Mouse (Mus musculus): Measurements from ENCODE around the gene Tmem92.
"Not testable (repeated sequence)": the region's sequence is repeated elsewhere in the genome, so short reads cannot be mapped to it uniquely, and the experiment has no call there.

Tmem92 gene

DNA sequence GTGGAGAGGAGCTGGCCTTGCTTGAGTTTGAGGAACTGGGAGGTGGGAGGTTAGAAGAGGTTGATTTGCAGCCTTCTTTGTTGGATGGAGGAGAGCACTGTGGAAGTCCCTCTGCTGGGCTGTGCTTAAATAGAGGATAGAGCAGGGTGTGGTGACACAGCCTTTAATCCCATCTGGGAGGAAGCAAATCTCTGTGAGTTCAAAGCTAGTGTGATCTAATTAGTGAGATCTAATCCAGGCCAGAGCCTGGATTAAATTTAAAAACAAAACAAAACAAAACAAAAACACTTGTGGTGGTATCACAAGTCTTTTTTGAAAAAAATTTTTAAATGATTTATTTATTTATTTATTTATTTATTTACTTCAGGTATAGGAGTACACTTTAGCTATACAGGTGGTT lies at the start of gene Tmem92:
TSS of gene Tmem92 (minus strand) at position 101 of the 400 bp plus-strand sequence.
- DNase-seq (ENCODE audit: low read depth, low spot score), result no peak

DNA sequence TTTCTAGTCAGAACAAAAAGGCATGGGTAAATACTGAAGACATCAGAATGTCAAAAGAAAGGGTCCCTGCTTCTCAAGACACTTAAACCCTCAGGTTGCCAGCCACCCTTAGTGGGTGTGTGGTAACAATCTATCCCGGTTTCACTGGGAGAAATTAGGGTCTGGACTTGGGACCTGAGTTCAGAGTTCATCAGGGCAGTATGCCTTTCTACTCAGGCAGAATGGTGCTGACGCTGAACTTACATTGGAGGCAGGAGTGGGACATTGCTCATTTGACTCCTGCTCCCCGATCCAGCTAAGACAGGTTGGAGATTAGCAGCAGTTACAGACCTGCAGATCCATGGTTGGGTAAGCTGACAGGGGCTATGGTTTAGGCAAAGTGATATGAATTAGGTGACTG lies 46.5 kb upstream of the Tmem92 start:
- DNase-seq (ENCODE audit: low read depth, low spot score), result no peak

GRCm38 (mm10) chr11:94819427-94819826 lies 36.9 kb upstream of the Tmem92 start:
- peak; percentile 71 for DNase-seq (ENCODE audit: low read depth, low spot score)

GRCm38 (mm10) chr11:94818946-94819345 lies 36.4 kb upstream of the Tmem92 start:
- peak; percentile 46 for DNase-seq (ENCODE audit: low read depth, low spot score)

- DNase-seq (ENCODE audit: low read depth, low spot score), result not testable (repeated sequence)
These were observed 29.0 kb upstream of the Tmem92 start for GRCm38 (mm10) chr11:94811537-94811936.

DNA sequence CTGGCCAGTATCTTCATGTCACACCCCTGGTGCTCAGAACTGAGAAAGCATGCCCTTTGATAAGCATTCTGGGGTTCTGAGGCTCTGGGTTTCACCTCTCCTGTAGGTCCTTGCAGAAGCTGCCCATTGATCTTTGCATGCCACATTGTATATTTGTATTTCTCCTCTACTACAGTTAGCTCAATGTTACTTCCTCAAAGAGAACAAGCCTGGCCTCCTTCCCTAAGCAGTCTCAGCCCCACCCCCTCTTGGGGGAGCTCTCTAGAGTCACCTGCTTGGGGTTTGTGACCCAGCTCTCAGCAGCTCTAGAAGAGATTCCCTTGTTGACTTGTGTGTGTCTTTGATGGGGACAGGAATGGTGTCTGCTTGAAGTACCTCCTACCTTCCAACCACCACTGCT lies 9.2 kb upstream of the Tmem92 start:
- DNase-seq (ENCODE audit: low read depth, low spot score), result no peak

- DNase-seq (ENCODE audit: low read depth, low spot score), result peak; percentile 81
These were observed 2.7 kb upstream of the Tmem92 start for GRCm38 (mm10) chr11:94785247-94785646.

- DNase-seq (ENCODE audit: low read depth, low spot score), result no peak
These were observed 7.5 kb downstream of the Tmem92 start for GRCm38 (mm10) chr11:94774887-94775497.

DNA sequence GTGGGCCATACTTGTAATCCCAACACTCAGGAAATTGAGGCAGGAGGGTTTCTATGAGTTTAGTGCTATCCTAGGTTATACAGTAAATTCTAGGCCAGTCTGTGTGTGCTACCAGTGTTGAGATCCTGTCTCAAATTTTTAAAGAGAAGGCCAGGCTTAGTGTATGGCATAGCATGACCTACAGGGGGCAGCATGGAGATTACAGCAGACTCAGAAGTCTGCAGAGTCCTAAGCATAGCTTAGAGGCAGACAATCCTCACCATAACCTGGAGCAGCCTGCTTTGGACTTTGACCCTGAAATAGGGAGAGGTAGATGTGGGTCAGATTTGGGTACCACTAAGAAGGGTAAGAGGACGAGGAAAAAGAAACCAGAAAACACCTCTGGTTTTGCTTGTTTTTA lies 8.7 kb downstream of the Tmem92 start:
- DNase-seq (ENCODE audit: low read depth, low spot score), result peak; percentile 56

DNA sequence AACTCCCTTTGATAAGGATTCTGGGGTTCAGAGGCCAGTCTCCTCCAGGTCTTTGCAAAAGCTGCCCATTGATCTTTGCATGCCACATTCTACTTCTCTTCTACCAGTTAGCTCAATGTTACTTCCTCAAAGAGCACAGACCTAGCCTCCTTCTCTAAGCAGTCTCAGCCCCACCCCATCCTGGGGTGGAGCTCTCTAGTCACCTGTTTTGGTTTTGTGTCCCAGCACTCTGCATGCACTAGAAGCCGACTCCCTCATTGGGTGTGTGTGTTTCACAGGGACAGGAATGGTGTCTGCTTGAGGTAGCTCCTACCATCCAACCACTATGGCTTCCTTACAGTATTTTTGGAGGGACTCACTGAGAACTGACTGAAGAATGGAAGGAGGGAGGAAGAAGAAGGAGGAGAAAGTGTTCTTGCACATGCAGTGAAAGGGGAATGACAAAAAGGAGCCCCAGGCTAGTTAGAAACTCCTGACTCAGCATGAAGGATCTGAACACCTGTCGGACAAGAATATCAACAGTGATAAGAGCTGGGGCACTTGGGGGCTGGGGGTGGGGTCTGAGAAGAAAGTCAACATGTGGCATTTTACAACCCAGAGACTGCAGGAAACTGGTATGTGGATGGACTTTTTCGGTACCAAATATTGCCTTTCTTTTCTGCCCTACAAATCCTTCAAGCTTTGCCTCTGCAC lies 10.0 kb downstream of the Tmem92 start:
- no peak for DNase-seq (ENCODE audit: low read depth, low spot score)

DNA sequence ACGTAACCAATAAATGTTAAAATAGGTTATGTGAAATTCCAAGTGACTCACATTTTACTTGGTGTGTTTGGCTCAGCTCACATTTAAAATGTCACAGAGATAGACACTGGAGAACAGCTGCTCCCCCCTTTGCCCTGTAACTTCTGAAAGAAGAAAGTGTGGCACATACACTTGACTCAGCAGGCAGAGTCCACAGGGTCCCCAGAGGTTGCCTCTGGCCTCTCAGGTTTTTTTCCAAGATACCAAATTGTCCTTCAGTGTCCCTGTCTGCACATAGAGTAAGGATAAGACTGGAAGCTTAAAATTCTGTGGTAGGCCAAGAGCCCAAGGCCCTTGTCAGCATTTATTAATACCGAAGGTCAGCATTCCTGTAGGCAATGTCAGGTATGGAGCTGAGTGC lies 15.3 kb downstream of the Tmem92 start:
- no peak for DNase-seq (ENCODE audit: low read depth, low spot score)

DNA sequence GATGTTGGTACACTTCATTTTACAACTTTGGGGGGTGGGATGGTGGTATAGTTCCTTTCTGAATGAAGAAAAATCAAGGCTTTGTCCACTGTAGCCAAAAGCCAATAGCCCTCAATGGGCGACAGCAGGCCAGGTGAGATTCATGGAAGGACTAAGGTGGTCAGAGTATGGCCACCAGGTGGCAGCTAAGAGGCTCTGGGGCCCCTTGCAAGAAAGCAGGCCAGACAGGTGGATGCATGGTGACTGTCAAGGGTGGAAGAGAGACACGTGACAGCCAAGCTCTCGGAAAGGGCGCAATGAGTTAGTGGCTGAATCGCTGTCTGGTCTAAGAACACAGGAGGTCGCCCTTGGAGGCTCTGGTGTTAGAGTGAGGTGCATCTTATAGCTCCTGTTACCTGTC lies 19.7 kb downstream of the Tmem92 start:
- DNase-seq (ENCODE audit: low read depth, low spot score), result peak; percentile 41

- DNase-seq (ENCODE audit: low read depth, low spot score), result no peak
These were observed 20.2 kb downstream of the Tmem92 start for GRCm38 (mm10) chr11:94762281-94762680.

DNA sequence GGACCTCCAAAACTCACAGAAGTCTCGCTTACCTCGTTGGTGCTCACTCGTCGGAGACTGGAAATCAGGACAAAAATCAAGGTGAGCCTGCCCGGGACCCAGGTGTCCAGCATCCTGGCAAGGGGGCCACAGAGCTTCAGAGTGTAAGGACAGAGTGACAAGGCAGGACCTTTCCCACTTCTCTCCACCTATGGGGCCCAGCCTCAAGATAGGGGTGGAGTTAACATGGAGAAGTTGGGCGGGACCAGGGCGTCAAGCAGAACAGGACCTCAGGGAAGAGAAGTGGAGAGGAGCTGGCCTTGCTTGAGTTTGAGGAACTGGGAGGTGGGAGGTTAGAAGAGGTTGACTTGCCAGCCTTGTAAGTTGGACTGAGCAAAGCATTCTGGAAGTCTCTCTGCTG lies 21.7 kb downstream of the Tmem92 start:
- no peak for DNase-seq (ENCODE audit: low read depth, low spot score)

DNA sequence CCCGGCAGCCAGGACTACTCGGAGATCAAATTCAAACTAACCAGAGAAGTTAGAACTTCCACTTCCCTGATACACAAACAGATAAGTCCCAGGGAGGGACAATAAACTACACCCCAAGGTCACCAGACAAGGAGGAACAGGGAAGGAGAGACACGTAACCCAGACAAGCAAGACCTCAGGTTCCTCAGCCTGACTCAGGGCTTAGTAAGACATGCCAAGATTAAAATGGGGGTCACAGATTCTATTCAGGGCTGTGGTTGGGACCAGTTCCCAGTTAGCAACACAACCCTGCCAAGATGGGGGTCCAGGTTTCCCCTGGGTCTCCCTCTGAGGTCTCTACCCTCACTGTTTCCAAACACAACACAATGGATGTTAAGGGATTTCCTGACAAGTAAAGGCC lies 22.1 kb downstream of the Tmem92 start:
- no peak for DNase-seq (ENCODE audit: low read depth, low spot score)

DNA sequence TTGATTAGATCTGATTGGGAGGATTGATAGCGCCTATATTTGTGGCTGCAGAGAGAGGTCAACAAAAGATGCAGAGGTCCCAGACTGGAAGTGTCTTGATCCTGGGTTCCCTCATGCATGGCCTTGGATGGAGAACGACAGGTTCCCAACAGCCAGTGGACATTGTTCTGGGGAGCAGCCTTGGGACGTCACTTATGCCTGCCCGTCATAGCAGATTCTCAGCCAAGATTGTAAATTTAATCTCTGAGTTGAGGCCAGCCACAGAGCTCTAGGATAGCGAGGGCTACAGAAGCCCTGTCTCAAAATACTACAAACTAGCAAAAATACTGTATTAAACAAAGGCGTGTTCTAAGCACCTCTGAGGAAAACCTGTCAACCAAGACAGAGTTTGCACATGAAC lies 22.6 kb downstream of the Tmem92 start:
- DNase-seq (ENCODE audit: low read depth, low spot score), result no peak

- DNase-seq (ENCODE audit: low read depth, low spot score), result no peak
These were observed 29.4 kb downstream of the Tmem92 start for GRCm38 (mm10) chr11:94752946-94753713.

GRCm38 (mm10) chr11:94741732-94742272 lies 40.7 kb downstream of the Tmem92 start, which contains the start of gene Cdc34b:
Gene Cdc34b, plus strand, starts transcription at chr11:94741782.
- DNase-seq (ENCODE audit: low read depth, low spot score), result no peak

GRCm38 (mm10) chr11:94735746-94736145 lies 46.8 kb downstream of the Tmem92 start:
- peak; percentile 38 for DNase-seq (ENCODE audit: low read depth, low spot score)

GRCm38 (mm10) chr11:94732773-94733172 lies 49.7 kb downstream of the Tmem92 start:
- peak; percentile 92 for DNase-seq (ENCODE audit: low read depth, low spot score)

DNA sequence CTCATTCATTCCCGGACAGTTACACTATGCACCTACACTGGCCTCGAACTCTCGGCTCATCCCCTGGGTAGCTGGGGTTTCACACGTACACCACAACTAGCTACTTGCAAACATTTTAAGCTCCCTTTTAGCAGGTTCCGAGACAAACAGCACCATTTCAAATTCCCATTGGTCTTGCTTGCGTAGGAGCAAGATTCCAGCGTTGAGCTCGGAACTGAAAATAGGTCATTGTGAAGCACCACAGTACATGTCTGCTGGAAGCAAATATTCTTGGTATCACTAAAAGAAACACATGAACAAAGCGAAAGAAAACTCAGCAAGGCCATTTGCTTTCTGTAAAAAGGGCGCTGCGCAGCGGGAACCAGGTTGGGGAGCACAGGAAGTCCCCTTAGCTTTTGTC lies 51.3 kb downstream of the Tmem92 start:
- DNase-seq (ENCODE audit: low read depth, low spot score), result no peak

GRCm38 (mm10) chr11:94730261-94730660 lies 52.2 kb downstream of the Tmem92 start:
- peak; percentile 81 for DNase-seq (ENCODE audit: low read depth, low spot score)
